Mouse (Mus musculus): ENCODE measurements at regions not wholly inside any gene's neighbourhood (a gene's known extent, or its start where the extent isn't known, plus 50 kb on each side); places are given as distances from the start of the nearest gene placed in this dataset.

- TF ChIP-seq TAL1 (conservative IDR thresholded peaks at IDR 0.05; ENCODE audit: low read depth, low read length): no peak
- TF ChIP-seq CTCF (IDR thresholded peaks at IDR 0.05; ENCODE audit: low read depth, low read length): no peak
- no peak for TF ChIP-seq POLR2AphosphoS5 (IDR thresholded peaks at IDR 0.05; ENCODE audit: insufficient replicate concordance, low read depth, low read length)
- no peak for TF ChIP-seq GATA1 (IDR thresholded peaks at IDR 0.05; ENCODE audit: borderline replicate concordance, low read length)
- no peak for TF ChIP-seq GATA2 (IDR thresholded peaks at IDR 0.05; ENCODE audit: borderline replicate concordance, low read depth, low read length)
These were observed 107.3 kb downstream of the Dact1 start for GRCm38 (mm10) chr12:71416968-71417367.
